Mouse (Mus musculus) C2C12 (cell line): Measurements from ENCODE around the gene Spg7. TPM values are rescaled to one million over a fixed set of nuclear protein-coding genes. Genes with fewer than 3 reads are reported as not detected.

Experiments
- H3K27me3 ChIP-seq: one replicate; pipeline ENCODE4 v1.6.1; 2011; ENCODE audit not compliant: control insufficient read depth, insufficient read depth, insufficient read length
- H3K36me3 ChIP-seq: one replicate; pipeline ENCODE4 v1.6.1; 2011; ENCODE audit not compliant: control insufficient read depth, insufficient read depth
- H3K4me3 ChIP-seq: one replicate; pipeline ENCODE4 v1.5.1; 2011; ENCODE audit warnings: mild to moderate bottlenecking, control low read depth; ENCODE audit not compliant: poor library complexity, insufficient read depth, severe bottlenecking
- H3K79me2 ChIP-seq: one replicate; pipeline ENCODE4 v1.6.1; 2011; ENCODE audit not compliant: control insufficient read depth, insufficient read depth
- H3K79me3 ChIP-seq: one replicate; pipeline ENCODE4 v1.6.1; 2011; ENCODE audit warnings: low read depth, control low read depth
- H3ac ChIP-seq: one replicate; pipeline ENCODE3; 2011; ENCODE audit warnings: low read depth; ENCODE audit not compliant: control insufficient read depth, insufficient read length
- CEBPB ChIP-seq: IDR thresholded peaks from one replicate; pipeline ENCODE4 v1.6.1; 2011; ENCODE audit warnings: low read depth, mild to moderate bottlenecking, control low read depth, moderate library complexity
- CTCF ChIP-seq: IDR thresholded peaks from one replicate; pipeline ENCODE4 v1.5.1; 2011; ENCODE audit not compliant: control insufficient read depth, insufficient read depth, insufficient read length
- FOSL1 ChIP-seq: IDR thresholded peaks from one replicate; pipeline ENCODE4 v1.8.0; 2011; ENCODE audit warnings: mild to moderate bottlenecking, low read length; ENCODE audit not compliant: poor library complexity, insufficient read depth, severe bottlenecking
- MAX ChIP-seq: IDR thresholded peaks from one replicate; pipeline ENCODE4 v1.6.1; 2011; ENCODE audit warnings: mild to moderate bottlenecking, control low read depth
- MYOD1 ChIP-seq: IDR thresholded peaks from one replicate; pipeline ENCODE4 v1.6.1; 2011; ENCODE audit warnings: low read depth; ENCODE audit not compliant: control insufficient read depth, insufficient read length
- MYOG ChIP-seq: IDR thresholded peaks from one replicate; pipeline ENCODE4 v1.6.1; 2011; ENCODE audit not compliant: control insufficient read depth, insufficient read length; ENCODE audit errors: extremely low read depth
- USF1 ChIP-seq: IDR thresholded peaks from one replicate; pipeline ENCODE4 v1.6.1; 2011; ENCODE audit warnings: low read depth, mild to moderate bottlenecking, control low read depth, moderate library complexity
- polyA plus RNA-seq: library from polyadenylated mRNA; unstranded; fragments of >200 nt; fragmentation: generic; extraction: Trizol; gene quantifications from one replicate; pipeline ENCODE4 v1.2.1, GENCODE M21; 2012; ENCODE audit warnings: missing spikeins

Spg7 gene
- polyA plus RNA-seq, 1 experiment = 57.4 TPM

- peaks cover 70% of the 10 kb centered on the region for H3K79me3 ChIP-seq
- H3K36me3 ChIP-seq = peaks cover 4% of the 10 kb centered on the region
- peaks cover 79% of the 10 kb centered on the region for H3K79me2 ChIP-seq
- no peaks in the 10 kb centered on the region for H3K27me3 ChIP-seq
- H3ac ChIP-seq = no peak overlapping the region
- H3K4me3 ChIP-seq = no peak overlapping the region
- TF ChIP-seq FOSL1 = no peak
- TF ChIP-seq CEBPB = no peak
- no peak for TF ChIP-seq USF1
- no peak for TF ChIP-seq MYOG
- no peak for TF ChIP-seq MAX
- TF ChIP-seq CTCF = no peak
- TF ChIP-seq MYOD1 = no peak
Measured at GRCm38 (mm10) chr8:123020084-123020483, 42.7 kb upstream of the Spg7 start.

DNA sequence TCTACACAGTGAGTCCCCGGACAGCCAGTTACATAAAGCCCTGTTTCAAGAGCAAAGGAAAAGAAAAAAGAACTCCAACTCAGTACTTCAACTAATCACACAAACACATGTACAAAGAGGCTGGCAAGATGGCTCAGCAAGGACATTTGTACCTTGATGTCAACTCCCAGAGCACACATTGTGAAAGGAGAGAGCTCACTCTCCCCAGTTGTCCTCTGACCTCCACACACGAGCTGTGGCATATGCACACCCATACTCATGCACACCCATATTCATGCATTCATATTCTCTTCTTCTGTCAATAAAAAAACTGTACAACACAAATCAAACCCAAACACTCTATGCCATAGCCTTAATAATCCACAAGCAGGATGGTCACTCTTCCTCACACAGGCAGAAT is 41.9 kb upstream of the Spg7 start:
- Histone ChIP-seq H3K79me2 (peaks cover 79% of the 10 kb centered on the region), H3K79me3 (peaks cover 72% of the 10 kb centered on the region), H3ac (no peak overlapping the region), H3K4me3 (no peak overlapping the region), H3K36me3 (peaks cover 4% of the 10 kb centered on the region), H3K27me3 (no peaks in the 10 kb centered on the region)
- no peak for TF ChIP-seq CEBPB
- no peak for TF ChIP-seq USF1
- TF ChIP-seq MYOG = no peak
- TF ChIP-seq CTCF = no peak
- no peak for TF ChIP-seq MAX
- no peak for TF ChIP-seq FOSL1

DNA sequence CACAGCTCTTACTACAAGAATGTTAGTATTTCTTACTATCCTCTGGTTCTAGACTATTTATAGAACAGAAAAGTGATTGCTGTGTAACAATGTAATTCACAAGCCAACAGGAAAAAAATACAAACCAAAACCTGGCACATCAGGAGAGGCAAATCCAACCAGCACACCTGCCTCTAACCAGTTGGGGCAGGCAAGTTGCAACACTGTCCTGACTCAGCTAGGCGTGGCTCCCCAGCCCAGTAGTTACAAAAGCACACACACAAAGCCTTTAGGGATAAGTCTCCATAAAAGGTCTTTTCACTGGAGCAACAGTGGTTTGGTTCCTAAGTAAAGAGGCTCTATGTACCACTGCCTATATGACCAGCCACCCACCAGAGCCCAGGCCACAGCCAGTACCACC is 41.5 kb upstream of the Spg7 start:
- no peak overlapping the region for H3ac ChIP-seq
- TF ChIP-seq MAX (no peak), MYOD1 (no peak), CEBPB (peak; percentile 87), MYOG (no peak), FOSL1 (no peak)
- no peak overlapping the region for H3K4me3 ChIP-seq

GRCm38 (mm10) chr8:123022727-123023126 is 40.0 kb upstream of the Spg7 start:
- no peak for TF ChIP-seq USF1
- no peak for TF ChIP-seq FOSL1
- no peak for TF ChIP-seq MAX
- no peak for TF ChIP-seq CTCF
- TF ChIP-seq CEBPB = no peak
- no peak for TF ChIP-seq MYOD1
- no peak for TF ChIP-seq MYOG
- no peaks in the 10 kb centered on the region for H3K27me3 ChIP-seq
- peaks cover 97% of the 10 kb centered on the region for H3K79me2 ChIP-seq
- peaks cover 4% of the 10 kb centered on the region for H3K36me3 ChIP-seq
- H3K4me3 ChIP-seq = no peak overlapping the region
- H3K79me3 ChIP-seq = peaks cover 91% of the 10 kb centered on the region
- no peak overlapping the region for H3ac ChIP-seq

More for the DNA sequence above, 41.5 kb upstream of the Spg7 start:
- Histone ChIP-seq H3K27me3 (no peaks in the 10 kb centered on the region), H3K36me3 (peaks cover 4% of the 10 kb centered on the region), H3K79me3 (peaks cover 76% of the 10 kb centered on the region), H3K79me2 (peaks cover 83% of the 10 kb centered on the region)

DNA sequence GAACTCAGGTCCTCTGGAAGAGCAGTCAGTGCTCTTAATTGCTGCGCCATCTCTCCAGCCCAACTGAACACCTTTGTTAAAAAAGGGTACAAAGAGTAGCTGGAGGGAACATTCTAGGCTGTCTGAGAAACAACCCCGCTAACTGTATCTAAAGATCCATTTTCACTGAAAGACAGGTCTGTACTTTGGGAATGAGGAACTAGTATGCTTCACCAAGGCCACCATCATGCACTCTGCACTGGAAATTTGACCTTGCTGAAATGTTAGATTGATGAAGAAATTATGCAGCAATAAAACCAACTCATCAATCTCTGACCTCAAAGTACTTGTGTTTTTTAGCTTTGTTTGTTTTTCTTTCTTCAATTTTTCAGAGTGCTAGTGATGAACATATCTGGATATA is 38.5 kb upstream of the Spg7 start:
- no peak overlapping the region for H3ac ChIP-seq
- peaks cover 100% of the 10 kb centered on the region for H3K79me2 ChIP-seq
- H3K36me3 ChIP-seq = peaks cover 4% of the 10 kb centered on the region
- no peaks in the 10 kb centered on the region for H3K27me3 ChIP-seq
- H3K4me3 ChIP-seq = no peak overlapping the region
- peaks cover 95% of the 10 kb centered on the region for H3K79me3 ChIP-seq
- no peak for TF ChIP-seq CTCF
- no peak for TF ChIP-seq MYOG
- TF ChIP-seq USF1 = no peak
- no peak for TF ChIP-seq MAX
- no peak for TF ChIP-seq FOSL1
- TF ChIP-seq CEBPB = no peak
- no peak for TF ChIP-seq MYOD1

- H3K4me3 ChIP-seq = no peak overlapping the region
- H3K79me3 ChIP-seq = peaks cover 91% of the 10 kb centered on the region
- H3K79me2 ChIP-seq = peaks cover 100% of the 10 kb centered on the region
- TF ChIP-seq USF1 (no peak), MYOG (no peak), MYOD1 (no peak), CEBPB (no peak), MAX (no peak), FOSL1 (no peak), CTCF (no peak)
- no peaks in the 10 kb centered on the region for H3K27me3 ChIP-seq
- H3ac ChIP-seq = no peak overlapping the region
- H3K36me3 ChIP-seq = peaks cover 4% of the 10 kb centered on the region
Measured at GRCm38 (mm10) chr8:123025951-123026351, 36.8 kb upstream of the Spg7 start.
